Mouse (Mus musculus): ENCODE results near the gene Aacs. TPM values are rescaled to one million over a fixed set of nuclear protein-coding genes. Genes with fewer than 3 reads are reported as not detected.
A peak's percentile ranks its signal among the peaks of the same experiment; 100 is the strongest.

Gene Aacs
- total RNA-seq, 2 experiments from 2014 or later, result 2.3 to 4.2 TPM

GRCm38 (mm10) chr5:125529109-125529508, 53.5 kb downstream of the Aacs start:
- ATAC-seq (replicated peaks; ENCODE audit: low FRiP score, poor library complexity, severe bottlenecking), result peak; percentile 65; the same call in 1 of the 2 replicates

GRCm38 (mm10) chr5:125531634-125532033, 56.0 kb downstream of the Aacs start, which contains the start of gene Tmem132b:
TSS of gene Tmem132b (plus strand) at chr5:125531774.
- no peak for ATAC-seq (replicated peaks; ENCODE audit: low FRiP score, poor library complexity, severe bottlenecking)

- no peak for ATAC-seq (replicated peaks; ENCODE audit: low FRiP score, poor library complexity, severe bottlenecking)
These were observed 56.6 kb downstream of the Aacs start for GRCm38 (mm10) chr5:125532191-125532544.

- ATAC-seq (replicated peaks; ENCODE audit: low FRiP score, poor library complexity, severe bottlenecking), result no peak
These were observed 57.1 kb downstream of the Aacs start for GRCm38 (mm10) chr5:125532545-125533224.

GRCm38 (mm10) chr5:125533225-125533900, 57.7 kb downstream of the Aacs start:
- ATAC-seq (replicated peaks; ENCODE audit: low FRiP score, poor library complexity, severe bottlenecking), result no peak

- ATAC-seq (replicated peaks; ENCODE audit: low FRiP score, poor library complexity, severe bottlenecking), result no peak
These were observed 58.6 kb downstream of the Aacs start for GRCm38 (mm10) chr5:125534168-125534610.

- no peak for ATAC-seq (replicated peaks; ENCODE audit: low FRiP score, poor library complexity, severe bottlenecking)
These were observed 59.2 kb downstream of the Aacs start for GRCm38 (mm10) chr5:125534611-125535324.

- ATAC-seq (replicated peaks; ENCODE audit: low FRiP score, poor library complexity, severe bottlenecking), result no peak
These were observed 69.5 kb downstream of the Aacs start for GRCm38 (mm10) chr5:125545090-125545489.

- no peak for ATAC-seq (replicated peaks; ENCODE audit: low FRiP score, poor library complexity, severe bottlenecking)
These were observed 70.7 kb downstream of the Aacs start for GRCm38 (mm10) chr5:125546293-125546692.

GRCm38 (mm10) chr5:125549750-125550489, 74.3 kb downstream of the Aacs start:
- ATAC-seq (replicated peaks; ENCODE audit: low FRiP score, poor library complexity, severe bottlenecking), result no peak

- ATAC-seq (replicated peaks; ENCODE audit: low FRiP score, poor library complexity, severe bottlenecking), result no peak
These were observed 80.1 kb downstream of the Aacs start for GRCm38 (mm10) chr5:125555732-125556131.

- no peak for ATAC-seq (replicated peaks; ENCODE audit: low FRiP score, poor library complexity, severe bottlenecking)
These were observed 87.9 kb downstream of the Aacs start for GRCm38 (mm10) chr5:125563492-125563891.

- ATAC-seq (replicated peaks; ENCODE audit: low FRiP score, poor library complexity, severe bottlenecking), result no peak
These were observed 90.1 kb downstream of the Aacs start for GRCm38 (mm10) chr5:125565725-125566124.

Other genes with a start within 250 kb of the Aacs start
- gene Scarb1, start 134.7 kb upstream of the Aacs start, total RNA-seq (2015; ENCODE audit: low replicate concordance), result 20.9 and 28.6 TPM in 2 replicates
- 13.5 and 16.6 TPM in 2 replicates for gene Scarb1, start 134.7 kb upstream of the Aacs start, total RNA-seq (2017; ENCODE audit: low replicate concordance)
- not detected in 2 replicates for gene Gm10382, start 86.5 kb upstream of the Aacs start, total RNA-seq (2015; ENCODE audit: low replicate concordance)
- gene Gm10382, start 86.5 kb upstream of the Aacs start, total RNA-seq (2017; ENCODE audit: low replicate concordance), result 0.43 TPM in 1 of 2 replicates, not detected in the other
- 74.2 and 81.7 TPM in 2 replicates for gene Ubc, start 85.6 kb upstream of the Aacs start, total RNA-seq (2015; ENCODE audit: low replicate concordance)
- gene Ubc, start 85.6 kb upstream of the Aacs start, total RNA-seq (2017; ENCODE audit: low replicate concordance), result 106 and 132 TPM in 2 replicates
- gene Dhx37, start 41.7 kb upstream of the Aacs start, total RNA-seq (2015; ENCODE audit: low replicate concordance), result 1.2 and 17.8 TPM in 2 replicates
- gene Dhx37, start 41.7 kb upstream of the Aacs start, total RNA-seq (2017; ENCODE audit: low replicate concordance), result 6.1 and 6.5 TPM in 2 replicates
- 10.9 and 13.1 TPM in 2 replicates for gene Bri3bp, start 34.2 kb upstream of the Aacs start, total RNA-seq (2015; ENCODE audit: low replicate concordance)
- 4.7 and 5.3 TPM in 2 replicates for gene Bri3bp, start 34.2 kb upstream of the Aacs start, total RNA-seq (2017; ENCODE audit: low replicate concordance)
- not detected in 2 replicates for gene Tmem132b, start 56.0 kb downstream of the Aacs start, total RNA-seq (2015; ENCODE audit: low replicate concordance)
- gene Tmem132b, start 56.0 kb downstream of the Aacs start, total RNA-seq (2017; ENCODE audit: low replicate concordance), result not detected in 2 replicates